ENCODE assay signal across 12 mouse cellular contexts in genomic region chr6:52486655-52487054, GRCm38 (mm10).
DNase-seq lines count a peak whose midpoint lies in the region; ATAC-seq and TF ChIP-seq lines count a peak whose summit lies in the region.
"Had no signal": no experiment of that assay in that cellular context is flagged by ENCODE, and none has a peak within 500 bp of the region (broad histone marks: within the 10 kb centered on the region; RNA-seq: fewer than 3 reads in every experiment).

No protein-coding gene starts in this region.

- WGBS in lung, embryonic 14.5 days: 54% methylated on average over 4 of the region's 4 CpGs
- WGBS in limb, embryonic 10.5 days: 61% methylated on average over 4 of the region's 4 CpGs
- 51% methylated on average over 4 of the region's 4 CpGs for WGBS in stomach, embryonic 15.5 days

- TF ChIP-seq CTCF in lung, embryonic 14.5 days (IDR thresholded peaks at IDR 0.05; ENCODE audit: low read depth): no peak

- no peaks in the 10 kb centered on the region for H3K27me3 ChIP-seq in lung, embryonic 14.5 days (ENCODE audit: insufficient read depth, low read length)
- H3K27me3 ChIP-seq in limb, embryonic 10.5 days (ENCODE audit: low read depth, poor library complexity, severe bottlenecking): peaks cover 8% of the 10 kb centered on the region; the same call in 1 of the 2 replicates
- H3K27me3 ChIP-seq in stomach, embryonic 15.5 days (replicated peaks): no peaks in the 10 kb centered on the region
- H3K27me3 ChIP-seq: embryonic facial prominence, embryonic 12.5 days; midbrain, embryonic 12.5 days had no signal

- no peak overlapping the region for H3K4me2 ChIP-seq in lung, embryonic 14.5 days
- no peak overlapping the region for H3K4me2 ChIP-seq in stomach, embryonic 15.5 days
- H3K4me2 ChIP-seq: embryonic facial prominence, embryonic 12.5 days; hindbrain, embryonic 14.5 days; midbrain, embryonic 12.5 days had no signal

- ATAC-seq in lung, embryonic 14.5 days (ENCODE audit: insufficient read depth): no peak
- 0 out of 2 replicates have a peak, but pooled peaks have one; percentile 51 for ATAC-seq in stomach, embryonic 15.5 days (ENCODE audit: insufficient read depth, low FRiP score, low read depth)
- ATAC-seq in monocyte, adult 5-6 weeks (replicated peaks; ENCODE audit: insufficient number of reproducible peaks, low FRiP score, low TSS enrichment, poor library complexity, severe bottlenecking): no peak

- H3K9me3 ChIP-seq in lung, embryonic 14.5 days (ENCODE audit: low read depth, low read length): no peaks in the 10 kb centered on the region
- no peaks in the 10 kb centered on the region for H3K9me3 ChIP-seq in limb, embryonic 10.5 days (replicated peaks)
- no peaks in the 10 kb centered on the region for H3K9me3 ChIP-seq in stomach, embryonic 15.5 days
- H3K9me3 ChIP-seq: embryonic facial prominence, embryonic 12.5 days; midbrain, embryonic 12.5 days had no signal

- H3K4me1 ChIP-seq in lung, embryonic 14.5 days (ENCODE audit: insufficient read depth): 0 out of 2 replicates have a peak, but pooled peaks cover 3% of the 10 kb centered on the region
- peaks cover 22% of the 10 kb centered on the region for H3K4me1 ChIP-seq in limb, embryonic 10.5 days
- no peaks in the 10 kb centered on the region for H3K4me1 ChIP-seq in stomach, embryonic 15.5 days
- H3K4me1 ChIP-seq: embryonic facial prominence, embryonic 12.5 days had no signal

- H3K36me3 ChIP-seq in lung, embryonic 14.5 days (ENCODE audit: insufficient read depth): no peaks in the 10 kb centered on the region
- H3K36me3 ChIP-seq in limb, embryonic 10.5 days: no peaks in the 10 kb centered on the region
- H3K36me3 ChIP-seq in stomach, embryonic 15.5 days: no peaks in the 10 kb centered on the region
- H3K36me3 ChIP-seq: embryonic facial prominence, embryonic 12.5 days; midbrain, embryonic 12.5 days had no signal

- peak overlapping the region; percentile 1; the same call in 1 of the 2 replicates for H3K27ac ChIP-seq in lung, embryonic 14.5 days (ENCODE audit: low read depth)
- H3K27ac ChIP-seq in limb, embryonic 10.5 days: peak overlapping the region; percentile 22; the same call in 1 of the 2 replicates
- H3K27ac ChIP-seq in stomach, embryonic 15.5 days: peak overlapping the region; percentile 63
- H3K27ac ChIP-seq: embryonic facial prominence, embryonic 12.5 days; hindbrain, embryonic 14.5 days; midbrain, embryonic 12.5 days had no signal

- H3K4me3 ChIP-seq in lung, embryonic 14.5 days (ENCODE audit: low read depth, low read length): no peak overlapping the region
- H3K4me3 ChIP-seq in limb, embryonic 10.5 days: no peak overlapping the region
- no peak overlapping the region for H3K4me3 ChIP-seq in stomach, embryonic 15.5 days (replicated peaks)
- H3K4me3 ChIP-seq: embryonic facial prominence, embryonic 12.5 days; midbrain, embryonic 12.5 days had no signal

- peak; percentile 33 to 38 for DNase-seq in adrenal gland, postnatal 36 days
- no peak for DNase-seq in adrenal gland, postnatal 14 days
- DNase-seq in lung, embryonic 14.5 days: no peak
- no peak for DNase-seq in lung, postnatal 4 days
- DNase-seq in limb, embryonic 10.5 days (ENCODE audit: low spot score): no peak
- no peak for DNase-seq in T-cell, adult 2 months (ENCODE audit: low spot score)
- DNase-seq: B cell, adult 2 months had no signal

- H3K9ac ChIP-seq in lung, embryonic 14.5 days: no peak overlapping the region
- H3K9ac ChIP-seq in stomach, embryonic 15.5 days: no peak overlapping the region
- H3K9ac ChIP-seq: embryonic facial prominence, embryonic 12.5 days; hindbrain, embryonic 14.5 days; midbrain, embryonic 12.5 days had no signal

Comparison
In these comparisons a context has a peak if more than half of its experiments do, and no peak if none do; other contexts are left out.
1. DNase-seq: peak in adrenal gland, postnatal 36 days (2 of 2); none in adrenal gland, postnatal 14 days (single experiment), lung, embryonic 14.5 days (single experiment), lung, postnatal 4 days (0 of 2), limb, embryonic 10.5 days (single experiment) and T-cell, adult 2 months (single experiment).
2. H3K27ac ChIP-seq: peak in every context shown above with its lines; median percentile 63 in stomach, embryonic 15.5 days; 22 in limb, embryonic 10.5 days; 1 in lung, embryonic 14.5 days.